Comparison of ENCODE assay signal across 9 mouse cellular contexts in genomic region chr8:26833297-26833696, GRCm38 (mm10).
DNase-seq lines count a peak whose midpoint lies in the region; ATAC-seq and TF ChIP-seq lines count a peak whose summit lies in the region.
"Had no signal": no experiment of that assay in that cellular context is flagged by ENCODE, and none has a peak within 500 bp of the region (broad histone marks: within the 10 kb centered on the region; RNA-seq: fewer than 3 reads in every experiment).

No protein-coding gene starts in this region.

- H3K27ac ChIP-seq in intestine, embryonic 14.5 days (ENCODE audit: low read depth), result no peak overlapping the region
- no peak overlapping the region for H3K27ac ChIP-seq in cerebellum, adult 2 months (ENCODE audit: insufficient read depth, low read length)

- H3K4me2 ChIP-seq in intestine, embryonic 14.5 days (ENCODE audit: low read length), result no peak overlapping the region

- peaks cover 53% of the 10 kb centered on the region for H3K4me1 ChIP-seq in intestine, embryonic 14.5 days (replicated peaks; ENCODE audit: control insufficient read depth, insufficient read depth, low read length)
- no peaks in the 10 kb centered on the region for H3K4me1 ChIP-seq in cerebellum, adult 2 months (ENCODE audit: control insufficient read depth, insufficient read depth, low read length)

- H3K9me3 ChIP-seq in intestine, embryonic 14.5 days (ENCODE audit: control insufficient read depth, low read length), result no peaks in the 10 kb centered on the region

- no peak overlapping the region for H3K9ac ChIP-seq in intestine, embryonic 14.5 days (ENCODE audit: low read length)

- ATAC-seq in intestine, embryonic 14.5 days (replicated peaks; ENCODE audit: low FRiP score, low TSS enrichment, low read depth), result peak; percentile 58; the same call in 1 of the 2 replicates
- ATAC-seq: Patski had no signal

- peak; percentile 78 for DNase-seq in Muller cell, postnatal 12 days (ENCODE audit: inconsistent ontology term)
- DNase-seq in brain, embryonic 18.5 days (ENCODE audit: low read depth, low spot score), result peak; percentile 32
- peak; percentile 80 for DNase-seq in intestine, embryonic 14.5 days (ENCODE audit: low spot score)
- peak; percentile 51 for DNase-seq in lung, postnatal 14 days
- peak; percentile 62 for DNase-seq in testis, postnatal 14 days (ENCODE audit: low spot score)
- DNase-seq in heart, adult 9 months (ENCODE audit: low spot score in 2 of 2), result no peak
- DNase-seq in cerebellum, adult 2 months, result no peak
- no peak for DNase-seq in spleen, adult 12 weeks (ENCODE audit: low spot score)

- no peaks in the 10 kb centered on the region; the same call in 1 of the 2 replicates for H3K27me3 ChIP-seq in intestine, embryonic 14.5 days (replicated peaks; ENCODE audit: control insufficient read depth, insufficient read depth, low read length)
- H3K27me3 ChIP-seq in cerebellum, adult 2 months (ENCODE audit: control insufficient read depth, insufficient read depth, low read length), result no peaks in the 10 kb centered on the region
- H3K27me3 ChIP-seq: Patski had no signal

- TF ChIP-seq POLR2A in cerebellum, adult 2 months (IDR thresholded peaks at IDR 0.05; ENCODE audit: borderline replicate concordance, insufficient read depth, low read length), result no peak

- no peak for TF ChIP-seq CTCF in cerebellum, adult 2 months (IDR thresholded peaks at IDR 0.05; ENCODE audit: borderline replicate concordance, insufficient read depth, low read depth, low read length)

- no peak overlapping the region for H3K4me3 ChIP-seq in intestine, embryonic 14.5 days (ENCODE audit: low read depth, low read length)
- no peak overlapping the region for H3K4me3 ChIP-seq in cerebellum, adult 2 months (replicated peaks; ENCODE audit: insufficient read depth, low read depth, low read length)

- WGBS in intestine, embryonic 14.5 days, result 13% methylated on average over 4 of the region's 4 CpGs
- 54% methylated on average over 4 of the region's 4 CpGs for WGBS in cerebellum, adult 2 months

- H3K36me3 ChIP-seq in intestine, embryonic 14.5 days (ENCODE audit: control insufficient read depth, insufficient read depth, low read length), result no peaks in the 10 kb centered on the region

Comparison
In these comparisons a context has a peak if more than half of its experiments do, and no peak if none do; other contexts are left out.
1. DNase-seq: peak in Muller cell, postnatal 12 days (single experiment), brain, embryonic 18.5 days (single experiment), intestine, embryonic 14.5 days (single experiment), lung, postnatal 14 days (single experiment) and testis, postnatal 14 days (single experiment); none in heart, adult 9 months (0 of 2), cerebellum, adult 2 months (0 of 2) and spleen, adult 12 weeks (single experiment).